Mouse (Mus musculus) activated CD4-positive, CD25-positive, alpha-beta regulatory T cell, adult 4 months (primary cell): ENCODE measurements around the gene Gm20388. TPM values are rescaled to one million over a fixed set of nuclear protein-coding genes. Genes with fewer than 3 reads are reported as not detected.

ENCODE experiments used
- ATAC-seq: one replicate; pipeline ENCODE4 v1.8.0; 2017
- polyA plus RNA-seq, 2 experiments: library from polyadenylated mRNA; unstranded; fragments of 100-300 nt; shearing (Covaris generic); gene quantifications; one replicate each; pipeline ENCODE4 v1.2.1; 2017

Gm20388 gene
- polyA plus RNA-seq, 2 experiments from 2014 or later, result 9.9 to 12.3 TPM

DNA sequence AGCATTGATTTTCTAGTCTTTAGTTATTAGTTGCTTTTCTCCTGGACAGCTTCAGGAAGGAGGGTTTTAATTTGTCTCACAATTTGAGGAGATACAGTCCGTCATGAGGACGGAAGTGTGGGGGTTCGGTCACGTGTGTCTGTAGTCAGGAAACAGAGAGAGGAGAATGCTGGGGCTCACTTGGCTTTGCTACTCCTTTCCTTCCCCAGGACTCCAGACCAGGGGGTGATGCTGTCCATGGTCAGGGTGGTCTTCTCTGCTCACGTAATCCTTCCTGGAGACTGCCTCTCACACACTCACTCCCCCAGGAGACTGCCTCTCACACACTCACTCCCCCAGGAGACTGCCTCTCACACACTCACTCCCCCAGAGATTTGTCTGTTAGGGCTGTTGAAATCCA, 4133.8 kb downstream of the Gm20388 start:
- ATAC-seq, result no peak

DNA sequence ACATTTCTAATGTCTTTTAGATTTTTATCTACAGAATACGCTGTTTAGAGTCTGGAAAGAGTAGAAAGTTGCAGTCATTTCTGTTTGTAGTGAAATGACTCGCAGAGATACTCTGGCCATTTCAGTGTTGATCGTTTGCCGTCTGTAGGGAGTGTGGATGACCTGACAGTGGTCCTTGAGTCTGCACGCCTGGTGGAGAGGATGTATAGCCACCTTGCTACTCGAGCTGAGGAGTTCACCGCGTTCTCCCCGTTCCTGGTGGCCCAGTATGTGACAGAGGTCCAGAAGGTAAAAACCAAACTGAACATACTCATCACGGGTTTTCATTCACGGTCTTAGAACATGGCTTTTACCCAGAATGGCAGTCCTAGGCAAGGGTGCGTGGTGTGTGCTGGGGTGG, 4134.3 kb downstream of the Gm20388 start:
- ATAC-seq, result no peak

GRCm38 (mm10) chr8:124045856-124046255, 4135.2 kb downstream of the Gm20388 start:
- no peak for ATAC-seq

- peak; percentile 32 for ATAC-seq
Measured at GRCm38 (mm10) chr8:124052110-124052509, 4141.5 kb downstream of the Gm20388 start.

GRCm38 (mm10) chr8:124052568-124052967, 4141.9 kb downstream of the Gm20388 start:
- no peak for ATAC-seq

DNA sequence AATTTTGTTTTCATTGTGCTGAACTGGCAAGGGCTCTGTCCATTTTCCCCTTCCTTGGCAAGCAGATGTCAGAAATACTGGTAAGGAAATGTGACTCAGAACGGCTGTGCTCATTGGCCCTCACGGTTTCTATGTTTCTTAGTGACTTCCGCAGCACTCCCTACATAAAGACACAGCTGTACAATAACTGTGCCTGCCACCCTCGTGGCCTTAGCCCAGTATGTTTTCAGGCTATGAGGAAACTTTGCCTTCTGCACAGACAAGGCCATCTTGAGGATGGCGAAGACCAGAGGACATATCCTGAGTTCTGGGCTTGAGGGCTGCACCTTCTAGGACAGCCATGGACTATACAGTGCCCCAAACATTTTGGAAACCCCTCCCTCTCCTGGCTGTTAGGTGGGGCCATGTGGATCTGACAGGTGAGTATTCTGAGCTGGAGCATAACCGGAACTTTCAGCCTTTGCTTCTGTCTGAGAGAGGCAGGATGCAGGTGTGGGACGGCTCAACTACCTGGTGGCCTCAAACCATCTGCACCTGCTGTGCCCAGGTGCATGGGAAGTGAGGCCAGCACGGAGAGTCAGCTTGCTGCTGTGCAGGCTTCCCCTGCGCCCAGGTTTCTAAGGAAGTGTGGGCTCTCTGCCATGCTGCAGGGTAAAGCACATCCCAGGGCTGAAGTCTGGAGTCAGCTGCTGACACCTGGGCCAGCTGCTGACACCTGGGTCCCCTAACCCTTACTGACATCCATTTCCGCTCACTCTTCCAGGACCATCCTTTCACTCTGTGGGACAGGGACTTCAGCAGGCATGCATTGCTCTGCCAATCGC, 4146.4 kb downstream of the Gm20388 start:
- ATAC-seq, result no peak

DNA sequence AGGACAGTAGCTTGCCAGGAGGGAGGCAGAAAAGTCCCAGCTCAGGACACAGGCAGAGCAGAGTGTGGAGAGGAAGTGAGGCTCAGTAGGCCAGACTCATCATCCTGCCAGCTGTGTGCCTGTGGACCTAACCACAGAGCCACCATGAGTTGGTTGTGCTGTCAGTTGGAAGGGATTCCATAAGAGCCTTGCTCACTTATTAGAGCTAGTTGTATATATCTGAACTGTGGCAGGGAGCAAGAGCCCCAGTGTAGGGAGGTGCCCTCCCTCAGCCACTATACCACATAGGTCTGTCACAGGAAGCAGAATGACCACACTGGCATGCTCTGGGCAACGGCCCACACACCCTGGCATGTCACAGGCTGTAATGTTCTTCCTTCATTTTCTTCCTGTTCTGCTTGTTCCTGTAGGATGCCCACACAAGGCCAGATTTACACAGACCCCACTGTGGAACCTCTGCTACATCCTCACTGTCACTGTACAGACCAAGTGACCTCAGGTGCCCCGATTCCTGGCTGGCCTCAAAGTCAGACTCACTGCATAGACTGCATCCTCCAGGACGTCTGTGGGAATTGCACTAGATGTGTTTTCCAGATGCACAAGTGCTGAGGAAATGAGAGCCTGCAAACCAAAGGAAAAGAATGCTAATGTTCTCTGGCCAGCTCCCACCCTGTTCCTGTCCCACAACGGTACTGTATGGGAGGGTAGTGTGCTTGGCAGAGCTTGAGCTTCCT, 4155.9 kb downstream of the Gm20388 start:
- ATAC-seq, result peak; percentile 32

- ATAC-seq, result no peak
Measured at GRCm38 (mm10) chr8:124067059-124067750, 4156.6 kb downstream of the Gm20388 start.

- ATAC-seq, result no peak
Measured at GRCm38 (mm10) chr8:124070363-124071324, 4160.0 kb downstream of the Gm20388 start.

DNA sequence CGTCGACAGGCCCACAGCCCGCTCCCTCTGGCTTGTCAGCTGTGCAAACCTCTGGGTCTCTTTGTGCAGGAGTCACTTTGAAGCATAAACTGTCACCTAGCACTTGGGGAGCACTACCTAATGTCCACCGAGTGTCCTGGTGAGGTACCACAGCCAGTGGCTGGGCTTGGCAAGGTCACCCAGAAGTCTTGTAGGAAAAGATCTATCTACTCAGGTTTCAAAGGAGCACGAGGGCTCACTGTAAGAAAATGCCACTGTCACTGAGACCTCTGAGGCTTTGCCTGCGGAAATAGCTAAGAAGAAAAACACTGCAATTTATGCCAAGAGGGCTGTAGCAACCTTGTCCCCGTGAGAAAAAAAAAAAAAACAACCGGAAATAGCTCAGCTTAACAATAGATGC, 4165.3 kb downstream of the Gm20388 start:
- ATAC-seq, result peak; percentile 63

- no peak for ATAC-seq
Measured at GRCm38 (mm10) chr8:124076416-124076815, 4165.8 kb downstream of the Gm20388 start.

GRCm38 (mm10) chr8:124077377-124077776, 4166.7 kb downstream of the Gm20388 start:
- no peak for ATAC-seq

- no peak for ATAC-seq
Measured at GRCm38 (mm10) chr8:124077998-124078397, 4167.4 kb downstream of the Gm20388 start.

GRCm38 (mm10) chr8:124078969-124079368, 4168.3 kb downstream of the Gm20388 start:
- ATAC-seq, result no peak

- ATAC-seq, result no peak
Measured at GRCm38 (mm10) chr8:124080467-124081326, 4170.1 kb downstream of the Gm20388 start.

- no peak for ATAC-seq
Measured at GRCm38 (mm10) chr8:124082616-124083015, 4172.0 kb downstream of the Gm20388 start.

DNA sequence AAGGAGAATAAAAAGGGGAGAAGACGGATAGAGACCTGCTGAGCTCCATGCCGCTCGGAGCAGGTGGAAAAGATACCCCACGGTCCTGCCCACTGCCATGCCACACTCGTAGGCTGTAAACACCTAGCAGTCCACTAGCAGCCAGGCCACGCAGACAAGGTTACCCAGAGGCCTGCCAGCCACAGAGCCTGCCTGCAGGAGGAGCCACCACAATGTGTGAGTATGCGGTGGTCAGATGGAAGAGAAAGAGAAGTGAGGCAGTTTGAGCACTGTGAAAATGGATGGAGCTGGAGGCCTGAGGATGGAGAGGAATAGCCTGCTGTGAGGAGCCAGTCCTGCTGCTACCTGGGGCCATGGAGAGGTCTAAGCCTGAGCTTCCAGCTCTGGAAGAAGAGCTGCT, 4173.0 kb downstream of the Gm20388 start:
- ATAC-seq, result no peak

GRCm38 (mm10) chr8:124085668-124086067, 4175.0 kb downstream of the Gm20388 start:
- no peak for ATAC-seq

- ATAC-seq, result no peak
Measured at GRCm38 (mm10) chr8:124088092-124088613, 4177.5 kb downstream of the Gm20388 start.

DNA sequence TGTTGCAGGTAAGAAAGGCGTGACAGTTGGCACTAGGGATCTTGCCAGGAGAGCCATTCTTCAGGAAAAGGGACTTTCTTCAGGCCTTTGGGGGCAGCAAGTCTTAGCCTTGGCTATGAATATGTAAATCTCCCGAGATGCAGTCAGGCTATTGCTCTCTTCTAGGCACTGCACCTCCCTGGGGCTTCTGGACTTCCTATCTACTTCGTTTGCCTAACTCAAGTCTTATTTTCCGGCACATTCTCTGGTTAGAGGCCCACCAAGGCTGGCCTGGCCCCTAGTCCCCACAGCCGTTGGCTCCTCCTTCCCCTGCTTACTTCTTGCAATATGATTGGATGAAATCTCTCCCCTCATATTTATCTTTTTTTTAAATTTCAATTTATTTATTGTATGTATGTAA, 4178.4 kb downstream of the Gm20388 start:
- no peak for ATAC-seq

DNA sequence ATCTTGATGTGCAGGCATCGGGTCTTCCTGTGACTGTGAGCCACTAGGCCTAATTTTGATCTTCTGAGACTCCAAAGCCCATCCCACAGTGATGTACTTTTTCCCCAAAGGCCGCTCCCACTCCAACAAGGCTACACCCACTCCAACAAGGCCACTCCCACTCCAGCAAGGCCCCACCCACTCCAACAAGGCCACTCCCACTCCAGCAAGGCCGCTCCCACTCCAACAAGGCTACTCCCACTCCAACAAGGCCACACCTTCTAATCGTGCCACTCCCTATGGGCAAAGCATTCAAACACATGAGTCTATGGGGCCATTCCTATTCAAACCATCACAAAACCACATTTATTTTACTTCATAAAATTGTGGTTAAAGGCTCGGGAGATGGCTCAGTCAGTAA, 4179.8 kb downstream of the Gm20388 start:
- no peak for ATAC-seq
